Mouse (Mus musculus): Measurements from ENCODE around the gene Rgs7. TPM values are rescaled to one million over a fixed set of nuclear protein-coding genes. Genes with fewer than 3 reads are reported as not detected.

The Rgs7 gene
- polyA plus RNA-seq, 1 experiment, result 0.05 TPM

DNA sequence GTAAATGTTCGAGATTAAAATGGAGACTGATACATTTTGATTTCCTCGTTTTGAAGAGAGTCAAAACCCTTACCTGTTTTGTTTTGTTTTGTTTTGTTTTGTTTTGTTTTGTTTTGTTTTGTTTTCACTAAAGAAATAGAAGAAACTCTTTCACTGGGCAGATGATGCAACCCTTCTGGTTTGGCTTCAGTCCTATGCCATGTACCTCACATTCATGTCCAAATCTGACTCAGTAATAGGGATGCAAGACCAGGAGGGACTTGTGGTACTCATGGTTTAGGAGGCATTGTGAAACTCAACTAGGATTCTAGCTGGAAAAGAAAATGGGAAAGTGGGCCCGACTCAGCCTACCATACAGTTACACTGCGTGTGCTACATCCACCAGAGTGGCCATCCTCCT is 139.4 kb downstream of the Rgs7 start:
- 69% methylated on average over 4 of the region's 4 CpGs for WGBS
- Histone ChIP-seq H3K4me1 (ENCODE audit: control insufficient read depth, insufficient read depth, insufficient read length, low read length) (no peaks in the 10 kb centered on the region), H3K4me3 (ENCODE audit: low read depth, low read length) (no peak overlapping the region), H3K27me3 (ENCODE audit: control insufficient read depth, insufficient read depth, low read length) (no peaks in the 10 kb centered on the region), H3K27ac (ENCODE audit: insufficient read depth, low read depth, low read length) (no peak overlapping the region), H3K36me3 (ENCODE audit: control insufficient read depth, insufficient read depth, low read length) (no peaks in the 10 kb centered on the region)
- TF ChIP-seq CTCF (IDR thresholded peaks at IDR 0.05; ENCODE audit: extremely low read depth, insufficient read length, insufficient replicate concordance, low read depth, low read length), result no peak
- TF ChIP-seq POLR2A (IDR thresholded peaks at IDR 0.05; ENCODE audit: low read depth, low read length), result no peak

- no peak overlapping the region for H3K4me3 ChIP-seq (ENCODE audit: low read depth, low read length)
- no peaks in the 10 kb centered on the region for H3K36me3 ChIP-seq (ENCODE audit: control insufficient read depth, insufficient read depth, low read length)
- TF ChIP-seq CTCF (IDR thresholded peaks at IDR 0.05; ENCODE audit: extremely low read depth, insufficient read length, insufficient replicate concordance, low read depth, low read length) (no peak), POLR2A (IDR thresholded peaks at IDR 0.05; ENCODE audit: low read depth, low read length) (no peak)
- no peaks in the 10 kb centered on the region for H3K27me3 ChIP-seq (ENCODE audit: control insufficient read depth, insufficient read depth, low read length)
- H3K27ac ChIP-seq (ENCODE audit: insufficient read depth, low read depth, low read length), result no peak overlapping the region
- no peaks in the 10 kb centered on the region for H3K4me1 ChIP-seq (ENCODE audit: control insufficient read depth, insufficient read depth, insufficient read length, low read length)
- 88% methylated on average over 1 of the region's 1 CpGs for WGBS
Observed at GRCm38 (mm10) chr1:175346162-175346561, 146.1 kb downstream of the Rgs7 start.

GRCm38 (mm10) chr1:175336191-175336590 is 156.1 kb downstream of the Rgs7 start:
- Histone ChIP-seq H3K27ac (ENCODE audit: insufficient read depth, low read depth, low read length) (no peak overlapping the region), H3K4me3 (ENCODE audit: low read depth, low read length) (no peak overlapping the region), H3K36me3 (ENCODE audit: control insufficient read depth, insufficient read depth, low read length) (no peaks in the 10 kb centered on the region), H3K4me1 (ENCODE audit: control insufficient read depth, insufficient read depth, insufficient read length, low read length) (no peaks in the 10 kb centered on the region), H3K27me3 (ENCODE audit: control insufficient read depth, insufficient read depth, low read length) (no peaks in the 10 kb centered on the region)
- WGBS, result 72% methylated on average over 4 of the region's 4 CpGs
- TF ChIP-seq CTCF (IDR thresholded peaks at IDR 0.05; ENCODE audit: extremely low read depth, insufficient read length, insufficient replicate concordance, low read depth, low read length) (no peak), POLR2A (IDR thresholded peaks at IDR 0.05; ENCODE audit: low read depth, low read length) (no peak)

DNA sequence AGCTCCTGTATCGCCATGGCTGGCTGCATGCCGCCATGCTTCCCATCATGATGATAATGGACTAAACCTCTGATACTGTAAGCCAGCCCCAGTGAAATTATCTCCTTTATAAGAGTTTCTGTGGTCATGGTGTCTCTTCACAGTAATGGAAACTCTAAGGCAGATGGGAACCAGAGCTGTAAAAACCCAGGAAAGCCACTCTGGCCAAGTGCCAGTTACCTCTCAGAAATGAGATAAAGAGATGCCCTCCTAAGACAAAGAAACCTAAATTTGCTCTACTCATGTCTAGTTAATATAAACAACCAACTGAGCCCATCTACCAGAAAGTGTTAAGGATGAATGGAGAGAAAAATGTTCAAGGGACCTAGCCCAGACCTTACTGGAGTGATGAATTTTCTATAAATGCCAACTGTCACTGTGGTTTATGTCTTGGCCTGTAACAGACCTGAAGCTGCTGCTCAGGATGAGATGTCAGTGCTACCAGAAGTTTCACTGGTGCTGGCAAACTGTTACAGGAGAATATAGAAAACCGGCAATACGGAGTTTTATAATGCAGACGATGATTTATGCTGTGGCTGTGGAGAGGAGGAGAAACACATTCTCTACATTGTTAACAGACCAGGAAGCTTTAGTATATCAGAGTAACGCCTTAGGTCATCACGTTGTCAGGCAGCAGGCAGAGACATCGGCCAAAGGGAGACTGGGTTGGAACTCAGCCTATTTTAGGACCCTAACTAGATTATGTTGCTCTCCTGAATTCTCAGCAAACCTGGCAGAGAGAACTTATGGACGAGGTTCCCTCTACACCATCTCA is 159.1 kb downstream of the Rgs7 start:
- H3K36me3 ChIP-seq (ENCODE audit: control insufficient read depth, insufficient read depth, low read length), result no peaks in the 10 kb centered on the region
- H3K27me3 ChIP-seq (ENCODE audit: control insufficient read depth, insufficient read depth, low read length), result no peaks in the 10 kb centered on the region
- H3K4me1 ChIP-seq (ENCODE audit: control insufficient read depth, insufficient read depth, insufficient read length, low read length), result no peaks in the 10 kb centered on the region
- TF ChIP-seq POLR2A (IDR thresholded peaks at IDR 0.05; ENCODE audit: low read depth, low read length), result no peak
- no peak for TF ChIP-seq CTCF (IDR thresholded peaks at IDR 0.05; ENCODE audit: extremely low read depth, insufficient read length, insufficient replicate concordance, low read depth, low read length)
- H3K4me3 ChIP-seq (ENCODE audit: low read depth, low read length), result no peak overlapping the region
- no peak overlapping the region for H3K27ac ChIP-seq (ENCODE audit: insufficient read depth, low read depth, low read length)
- WGBS, result 71% methylated on average over 9 of the region's 9 CpGs

DNA sequence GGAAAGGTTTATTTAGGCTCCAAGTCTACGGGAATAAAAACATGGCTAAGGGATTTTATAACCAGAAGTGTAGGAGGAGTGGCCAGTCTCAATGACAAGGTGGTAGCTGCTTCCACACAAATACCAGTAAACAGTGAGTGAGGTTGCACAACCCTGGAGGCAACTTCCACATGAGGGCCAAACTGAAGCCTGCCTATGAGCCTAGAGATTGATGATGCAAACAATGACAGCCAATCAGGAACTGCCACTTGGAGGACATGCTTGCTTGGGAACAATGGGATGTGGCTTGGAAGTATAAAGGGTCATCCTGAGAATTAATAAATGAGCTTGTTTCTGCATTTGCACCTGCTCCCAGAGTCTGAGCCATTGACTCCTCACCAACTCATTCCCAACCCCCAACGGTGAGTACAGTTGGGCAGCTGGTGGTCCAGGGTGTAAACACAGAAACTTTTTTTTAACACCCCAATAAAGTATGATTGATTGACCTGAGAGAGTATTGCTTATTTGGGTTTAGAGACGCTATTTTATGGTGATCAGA is 162.3 kb downstream of the Rgs7 start:
- Histone ChIP-seq H3K27me3 (ENCODE audit: control insufficient read depth, insufficient read depth, low read length) (no peaks in the 10 kb centered on the region), H3K36me3 (ENCODE audit: control insufficient read depth, insufficient read depth, low read length) (no peaks in the 10 kb centered on the region), H3K27ac (ENCODE audit: insufficient read depth, low read depth, low read length) (no peak overlapping the region), H3K4me1 (ENCODE audit: control insufficient read depth, insufficient read depth, insufficient read length, low read length) (no peaks in the 10 kb centered on the region), H3K4me3 (ENCODE audit: low read depth, low read length) (no peak overlapping the region)
- WGBS, result 63% methylated on average over 3 of the region's 3 CpGs
- no peak for TF ChIP-seq POLR2A (IDR thresholded peaks at IDR 0.05; ENCODE audit: low read depth, low read length)
- TF ChIP-seq CTCF (IDR thresholded peaks at IDR 0.05; ENCODE audit: extremely low read depth, insufficient read length, insufficient replicate concordance, low read depth, low read length), result no peak

DNA sequence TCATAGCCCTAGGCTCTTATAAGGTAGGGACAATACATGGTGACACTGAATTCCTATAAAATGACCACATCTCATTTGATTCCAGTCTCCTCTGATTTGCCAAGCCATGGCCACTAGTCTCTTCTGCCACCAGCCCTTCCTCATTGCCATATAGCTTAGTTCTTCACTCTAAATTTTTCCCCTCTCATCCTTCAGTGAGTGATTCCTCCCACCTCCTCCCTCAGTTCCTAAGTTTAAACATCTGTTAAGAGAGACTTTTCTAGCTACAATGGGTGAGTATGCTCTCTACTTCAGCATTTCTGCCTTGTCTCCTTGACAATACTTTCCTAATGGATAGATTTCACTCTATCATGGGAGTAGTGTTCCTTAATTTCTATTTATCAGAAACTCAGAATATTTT is 169.5 kb downstream of the Rgs7 start:
- no peaks in the 10 kb centered on the region for H3K27me3 ChIP-seq (ENCODE audit: control insufficient read depth, insufficient read depth, low read length)

DNA sequence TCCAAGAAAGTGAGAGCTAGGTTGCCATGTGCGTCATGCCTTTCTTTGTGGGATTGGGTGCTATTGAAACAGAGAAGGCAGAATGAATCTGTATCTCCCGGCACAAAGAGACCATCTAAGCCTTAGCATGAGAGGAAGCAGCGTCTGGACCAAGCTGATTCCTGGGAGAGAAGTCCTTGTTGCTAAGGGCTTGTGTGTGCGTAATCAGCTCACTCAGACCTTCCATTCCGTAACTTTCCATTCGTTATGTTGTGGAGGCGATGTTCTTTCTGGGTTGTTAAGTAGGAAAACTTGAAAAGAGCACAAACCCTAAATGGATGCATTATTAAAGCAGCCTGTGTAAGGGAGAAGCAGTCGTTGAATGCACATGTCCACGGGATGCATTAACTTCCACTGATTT is 173.1 kb downstream of the Rgs7 start:
- H3K4me1 ChIP-seq (ENCODE audit: control insufficient read depth, insufficient read depth, insufficient read length, low read length), result no peaks in the 10 kb centered on the region
- no peak for TF ChIP-seq CTCF (IDR thresholded peaks at IDR 0.05; ENCODE audit: extremely low read depth, insufficient read length, insufficient replicate concordance, low read depth, low read length)

More for the DNA sequence above, 169.5 kb downstream of the Rgs7 start:
- Histone ChIP-seq H3K4me3 (ENCODE audit: low read depth, low read length) (no peak overlapping the region), H3K27ac (ENCODE audit: insufficient read depth, low read depth, low read length) (no peak overlapping the region), H3K36me3 (ENCODE audit: control insufficient read depth, insufficient read depth, low read length) (no peaks in the 10 kb centered on the region), H3K4me1 (ENCODE audit: control insufficient read depth, insufficient read depth, insufficient read length, low read length) (no peaks in the 10 kb centered on the region)
- TF ChIP-seq CTCF (IDR thresholded peaks at IDR 0.05; ENCODE audit: extremely low read depth, insufficient read length, insufficient replicate concordance, low read depth, low read length) (no peak), POLR2A (IDR thresholded peaks at IDR 0.05; ENCODE audit: low read depth, low read length) (no peak)

More for the DNA sequence above, 173.1 kb downstream of the Rgs7 start:
- Histone ChIP-seq H3K4me3 (ENCODE audit: low read depth, low read length) (no peak overlapping the region), H3K27ac (ENCODE audit: insufficient read depth, low read depth, low read length) (no peak overlapping the region), H3K36me3 (ENCODE audit: control insufficient read depth, insufficient read depth, low read length) (no peaks in the 10 kb centered on the region), H3K27me3 (ENCODE audit: control insufficient read depth, insufficient read depth, low read length) (no peaks in the 10 kb centered on the region)
- 88% methylated on average over 9 of the region's 9 CpGs for WGBS
